12 mouse cellular contexts compared by ENCODE assay signal in genomic region chr2:18940693-18941270, GRCm38 (mm10). TPM values are rescaled to one million over a fixed set of nuclear protein-coding genes. Genes with fewer than 3 reads are reported as not detected.
DNase-seq lines count a peak whose midpoint lies in the region; ATAC-seq lines count a peak whose summit lies in the region.
"Had no signal": no experiment of that assay in that cellular context is flagged by ENCODE, and none has a peak within 500 bp of the region (broad histone marks: within the 10 kb centered on the region; RNA-seq: fewer than 3 reads in every experiment).

No protein-coding gene starts in this region.

- H3K27ac ChIP-seq in heart, embryonic 13.5 days (replicated peaks) = peak overlapping the region; percentile 55
- peak overlapping the region; percentile 73 for H3K27ac ChIP-seq in liver, embryonic 16.5 days (ENCODE audit: low read length)
- H3K27ac ChIP-seq: limb, embryonic 15.5 days had no signal

- H3K4me2 ChIP-seq in heart, embryonic 13.5 days = peak overlapping the region; percentile 44
- H3K4me2 ChIP-seq in liver, embryonic 16.5 days (ENCODE audit: low read depth, low read length) = peak overlapping the region; percentile 61
- H3K4me2 ChIP-seq: limb, embryonic 15.5 days had no signal

- peak; percentile 42 to 75 for DNase-seq in adrenal gland, adult (ENCODE audit: inconsistent age in 2 of 2, low spot score in 1 of 2)
- DNase-seq in adrenal gland, adult 8-10 months = no peak
- DNase-seq in heart, adult 8-10 months (ENCODE audit: low spot score) = no peak
- no peak for DNase-seq in cerebellum, postnatal 4 days (ENCODE audit: low spot score in 2 of 2)
- DNase-seq: cerebellum, adult 8-10 months; right cerebral cortex, postnatal 25 days; thymus, postnatal 14 days had no signal

- no peaks in the 10 kb centered on the region for H3K36me3 ChIP-seq in heart, embryonic 13.5 days
- H3K36me3 ChIP-seq in megakaryocyte, embryonic 14.5 days (replicated peaks; ENCODE audit: low read length) = peaks cover 35% of the 10 kb centered on the region
- no peaks in the 10 kb centered on the region for H3K36me3 ChIP-seq in liver, embryonic 16.5 days (ENCODE audit: control insufficient read depth, insufficient read depth)
- H3K36me3 ChIP-seq: limb, embryonic 15.5 days had no signal

- H3K27me3 ChIP-seq in heart, embryonic 13.5 days (replicated peaks) = no peaks in the 10 kb centered on the region
- H3K27me3 ChIP-seq in megakaryocyte, embryonic 14.5 days (replicated peaks) = no peaks in the 10 kb centered on the region
- no peaks in the 10 kb centered on the region for H3K27me3 ChIP-seq in liver, embryonic 16.5 days (ENCODE audit: control insufficient read depth, insufficient read depth, low read depth, low read length)

- no peak for ATAC-seq in heart, embryonic 13.5 days (ENCODE audit: extremely low read depth, insufficient number of reproducible peaks, low FRiP score, low TSS enrichment)
- no peak for ATAC-seq in megakaryocyte, adult 5-6 weeks (ENCODE audit: poor library complexity, severe bottlenecking)
- no peak for ATAC-seq in liver, embryonic 16.5 days (ENCODE audit: low read depth)

- H3K9me3 ChIP-seq in heart, embryonic 13.5 days = no peaks in the 10 kb centered on the region
- no peaks in the 10 kb centered on the region for H3K9me3 ChIP-seq in megakaryocyte, embryonic 14.5 days
- no peaks in the 10 kb centered on the region for H3K9me3 ChIP-seq in liver, embryonic 16.5 days (replicated peaks; ENCODE audit: control insufficient read depth, low read length)
- H3K9me3 ChIP-seq: limb, embryonic 15.5 days had no signal

- no peak overlapping the region for H3K4me3 ChIP-seq in heart, embryonic 13.5 days
- H3K4me3 ChIP-seq in megakaryocyte, embryonic 14.5 days (replicated peaks) = peak overlapping the region; percentile 88
- peak overlapping the region; percentile 36 for H3K4me3 ChIP-seq in liver, embryonic 16.5 days (ENCODE audit: low read depth, low read length)
- H3K4me3 ChIP-seq: limb, embryonic 15.5 days had no signal

- 20% methylated on average over 12 of the region's 12 CpGs for WGBS in heart, embryonic 13.5 days
- WGBS in liver, embryonic 16.5 days (ENCODE audit: insufficient replicate concordance) = 13% methylated on average over 12 of the region's 12 CpGs

- H3K4me1 ChIP-seq in heart, embryonic 13.5 days = peaks cover 68% of the 10 kb centered on the region
- peaks cover 99% of the 10 kb centered on the region for H3K4me1 ChIP-seq in megakaryocyte, embryonic 14.5 days
- H3K4me1 ChIP-seq in liver, embryonic 16.5 days (ENCODE audit: control insufficient read depth, low read depth, low read length) = peaks cover 65% of the 10 kb centered on the region

- H3K9ac ChIP-seq in heart, embryonic 13.5 days = peak overlapping the region; percentile 12; the same call in 1 of the 2 replicates
- peak overlapping the region; percentile 28; the same call in 1 of the 2 replicates for H3K9ac ChIP-seq in liver, embryonic 16.5 days (ENCODE audit: low read depth, low read length)
- H3K9ac ChIP-seq: limb, embryonic 15.5 days had no signal

RNA-seq across cellular contexts. Expression of gene Pip4k2a, which starts 57.1 kb away (rescaled TPM):
- total RNA-seq in adrenal gland, adult 8-10 months (2022) = 10 to 100 TPM; 35.3 to 46.5 (median 39.4) TPM
- 5.8 and 6.6 TPM in 2 replicates for polyA plus RNA-seq in heart, embryonic 13.5 days (2015; fragmentation: Nextera tagmentation; extraction: Ambion mirVana)
- total RNA-seq in heart, adult 8-10 months (2022) = 1 to 10 TPM; 4.9 to 6.6 (median 5.9) TPM
- 1.6 and 39.5 TPM in 2 replicates for polyA plus RNA-seq in megakaryocyte, embryonic 14.5 days (2012; ENCODE audit: insufficient read depth, low replicate concordance)
- 121 and 123 TPM in 2 replicates for total RNA-seq in megakaryocyte, adult 5-6 weeks (2015)
- 63.0 and 64.8 TPM in 2 replicates for total RNA-seq in megakaryocyte, adult 5-6 weeks (2017)
- 13.5 and 14.6 TPM in 2 replicates for polyA plus RNA-seq in liver, embryonic 16.5 days (2015; fragmentation: Nextera tagmentation; extraction: Ambion mirVana)

RNA-seq across cellular contexts. Expression of gene 4930426L09Rik, which starts 57.4 kb away (rescaled TPM):
- total RNA-seq in adrenal gland, adult 8-10 months (2022) = 1 to 10 TPM in 1 of 4 experiments, under 1 TPM in 3; 0.23 to 1.2 (median 0.79) TPM
- 0.29 TPM in 2 replicates for polyA plus RNA-seq in heart, embryonic 13.5 days (2015; fragmentation: Nextera tagmentation; extraction: Ambion mirVana)
- total RNA-seq in heart, adult 8-10 months (2022) = under 1 TPM in 1 of 4 experiments, not detected in 3; 0.19 TPM
- 0.43 TPM in 1 of 2 replicates, not detected in the other for polyA plus RNA-seq in megakaryocyte, embryonic 14.5 days (2012; ENCODE audit: insufficient read depth, low replicate concordance)
- total RNA-seq in megakaryocyte, adult 5-6 weeks (2015) = 2.1 and 3.0 TPM in 2 replicates
- 0.53 and 0.59 TPM in 2 replicates for total RNA-seq in megakaryocyte, adult 5-6 weeks (2017)
- polyA plus RNA-seq in liver, embryonic 16.5 days (2015; fragmentation: Nextera tagmentation; extraction: Ambion mirVana) = 0.12 and 0.15 TPM in 2 replicates

Comparison
In these comparisons a context has a peak if more than half of its experiments do, and no peak if none do; other contexts are left out.
1. DNase-seq: peak in adrenal gland, adult (2 of 2); none in adrenal gland, adult 8-10 months (single experiment), heart, adult 8-10 months (single experiment) and cerebellum, postnatal 4 days (0 of 2).
2. RNA of gene Pip4k2a, which starts 57.1 kb away (total RNA-seq): 63.0 to 123 TPM in megakaryocyte, adult 5-6 weeks and 35.3 to 46.5 TPM in adrenal gland, adult 8-10 months; 4.9 to 6.6 TPM in heart, adult 8-10 months; every median in the first group is over 4 times any median in the second.